Mouse (Mus musculus) kidney, postnatal 36 days (tissue): ENCODE measurements at regions not wholly inside any gene's neighbourhood (a gene's known extent, or its start where the extent isn't known, plus 50 kb on each side); places are given as distances from the start of the nearest gene placed in this dataset.

ENCODE experiments used
- DNase-seq, 2 experiments: peaks; one replicate each; pipeline ENCODE4 v3.0.0; 2021 to 2022; ENCODE audit warnings: mixed read lengths in 2 of 2

- DNase-seq, result no peak
Observed at GRCm38 (mm10) chr13:3752334-3752733, 51.8 kb downstream of the Calml3 start.

DNA sequence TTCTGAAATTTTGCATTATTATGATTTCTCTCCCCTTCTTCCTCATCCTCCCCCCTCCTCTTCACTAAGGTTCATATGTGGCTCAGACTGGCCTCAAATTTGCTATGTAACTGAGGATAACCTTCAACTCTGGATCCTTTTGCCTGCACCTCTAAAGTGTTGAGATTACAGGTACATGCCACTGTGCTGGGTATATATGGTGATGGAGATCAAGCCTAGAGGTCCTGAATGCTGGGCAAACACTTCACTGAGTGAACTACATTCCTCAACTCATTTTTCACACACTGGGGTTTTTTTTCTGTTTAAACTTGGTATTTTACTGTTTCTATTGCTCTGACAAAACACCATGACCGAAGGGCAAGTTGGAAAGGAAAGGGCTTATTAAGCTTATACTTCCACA is 52.9 kb downstream of the Calml3 start:
- DNase-seq, result no peak

DNA sequence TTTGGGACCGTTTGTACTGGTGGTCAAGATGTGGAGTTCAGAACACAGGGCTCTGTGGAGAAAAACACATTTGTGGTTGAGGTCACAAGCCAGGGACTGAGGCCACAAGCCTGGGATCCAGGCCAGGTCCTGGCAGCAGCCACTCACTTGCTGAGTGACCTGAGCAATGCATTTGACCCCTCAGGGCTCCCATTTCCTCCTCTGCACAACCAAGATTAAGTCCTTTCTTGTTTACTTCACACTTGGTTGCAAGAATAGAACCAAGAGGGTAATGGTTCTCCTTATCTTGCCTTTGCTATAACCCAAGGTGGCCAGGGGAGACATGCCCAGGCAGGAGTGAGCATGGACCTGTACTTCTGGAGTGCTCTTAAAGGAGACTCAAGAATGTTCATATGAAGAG is 53.4 kb downstream of the Calml3 start:
- peak; percentile 86 to 90 for DNase-seq

DNA sequence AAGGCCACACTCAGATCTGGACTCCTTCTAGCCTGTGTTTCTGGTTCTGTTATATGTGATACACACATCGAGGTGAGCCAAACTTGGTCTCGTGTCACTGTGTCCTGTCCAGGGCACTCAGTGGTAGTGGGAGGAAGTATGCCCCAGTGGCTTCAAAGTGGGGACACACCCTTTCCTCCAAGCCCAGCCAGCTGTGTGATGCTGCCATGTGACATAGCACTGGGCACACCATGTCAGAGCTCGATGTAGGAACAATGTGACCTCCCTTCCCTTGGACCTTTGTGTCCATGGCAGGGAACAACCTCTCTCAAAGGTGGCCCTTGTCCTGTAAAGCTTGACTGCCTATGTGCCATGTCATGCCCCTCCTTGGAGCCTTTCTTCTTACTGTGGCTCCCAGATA is 54.5 kb downstream of the Calml3 start:
- DNase-seq, result peak; percentile 52 to 55

GRCm38 (mm10) chr13:3748859-3749258 is 55.3 kb downstream of the Calml3 start:
- no peak for DNase-seq

DNA sequence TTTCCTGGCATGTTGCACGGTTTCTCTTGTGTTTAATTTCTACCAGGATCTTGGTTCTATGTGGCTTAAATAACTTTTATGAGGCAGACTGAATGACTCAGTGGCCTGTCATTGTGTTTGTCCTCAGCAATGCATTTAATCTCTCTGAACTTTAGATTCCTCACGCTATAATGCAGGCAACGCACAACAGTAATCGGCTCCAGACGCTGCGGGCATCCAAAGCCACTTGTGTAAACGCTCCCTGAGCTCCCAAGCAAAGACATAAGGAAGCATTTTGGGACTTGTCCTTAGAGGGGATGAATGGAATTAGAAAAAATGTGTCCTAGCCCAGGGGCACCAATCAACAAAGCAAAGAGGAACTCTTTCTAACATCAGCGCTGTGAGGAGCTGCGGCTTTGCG is 57.6 kb downstream of the Calml3 start:
- no peak for DNase-seq

DNA sequence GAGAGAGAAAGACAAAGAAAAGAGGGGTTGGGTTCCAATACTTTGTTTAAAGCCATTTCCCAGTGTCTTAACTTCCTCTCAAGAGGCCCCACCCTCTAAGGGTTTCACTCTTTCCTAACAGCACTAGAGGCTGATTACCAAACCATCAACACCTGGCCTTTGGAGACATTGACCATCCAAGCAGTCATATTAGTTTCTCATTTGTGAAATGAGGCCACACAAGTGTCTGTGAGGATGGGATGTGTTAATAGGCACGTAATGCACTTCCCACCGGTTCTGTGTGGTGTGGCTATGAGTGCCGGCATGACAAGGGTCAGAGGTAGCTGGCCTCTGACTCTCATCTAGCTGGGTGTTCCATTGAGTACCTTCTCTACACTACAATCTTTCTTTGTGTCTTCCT is 59.2 kb downstream of the Calml3 start:
- no peak for DNase-seq

DNA sequence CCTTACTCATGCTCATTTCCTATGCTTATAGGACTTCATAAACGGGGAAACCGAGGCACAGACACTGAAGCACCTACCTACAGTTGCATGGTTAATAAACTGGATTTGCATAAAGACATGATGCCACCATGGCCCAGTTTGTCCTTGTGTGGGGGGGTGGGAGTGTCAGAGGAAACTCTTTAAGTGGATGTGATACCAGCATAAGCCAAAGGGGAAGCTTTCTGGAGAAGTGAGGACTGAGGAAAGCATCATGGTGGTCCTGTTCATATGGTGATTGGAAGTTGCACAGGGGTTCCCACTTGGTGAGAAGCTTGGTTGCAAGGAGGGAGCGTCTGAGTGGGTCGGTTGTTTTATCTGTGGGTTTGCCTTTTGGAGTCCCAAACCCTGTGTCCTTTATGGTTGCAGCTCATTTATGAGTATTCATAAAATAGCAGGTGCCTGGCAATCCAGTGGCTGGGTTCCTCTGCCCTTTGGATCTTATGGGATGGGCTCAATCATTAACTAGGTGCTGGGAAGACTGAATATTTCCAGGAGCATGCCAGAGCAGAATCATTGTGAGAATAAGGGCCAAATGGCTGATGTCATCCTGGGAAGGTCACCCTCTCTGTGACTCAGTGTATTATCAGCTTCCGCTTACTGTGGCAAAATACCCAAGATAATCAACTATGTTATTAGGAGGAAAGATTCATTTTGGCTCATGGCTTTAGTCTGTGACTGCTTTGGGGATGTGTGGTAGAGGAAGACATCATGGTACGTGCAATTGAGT is 60.2 kb downstream of the Calml3 start:
- DNase-seq, result peak; percentile 58 to 82

DNA sequence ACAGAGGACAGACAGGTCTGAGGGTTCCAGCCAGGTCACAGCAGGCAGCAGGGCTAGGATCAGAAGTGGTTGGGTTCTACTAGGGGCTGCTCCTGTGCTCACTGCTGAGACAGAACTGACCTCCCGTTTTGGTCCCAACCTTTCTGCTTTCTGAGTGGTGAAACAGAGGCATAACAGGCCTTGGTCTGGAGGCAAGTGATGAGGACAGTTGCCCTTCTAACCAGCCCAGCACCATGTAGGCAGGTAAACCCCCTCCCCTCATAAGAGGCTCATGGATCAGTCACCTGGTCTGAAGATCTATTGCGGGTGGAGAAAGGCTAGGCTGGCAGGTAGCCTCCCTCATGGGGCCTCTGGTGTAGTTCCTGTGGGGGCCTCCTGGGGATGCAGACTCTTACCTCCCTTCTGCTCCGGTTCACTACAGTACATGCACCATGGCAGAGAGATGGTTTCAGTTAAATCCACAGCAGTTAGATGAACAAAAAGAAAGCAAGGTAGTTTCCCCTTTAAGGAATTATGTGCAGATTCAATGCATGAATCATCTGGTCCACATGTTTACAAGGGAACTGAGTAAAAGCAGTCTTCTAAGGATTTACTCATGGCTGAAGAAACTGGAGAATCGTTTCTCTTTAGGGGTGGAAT is 61.2 kb downstream of the Calml3 start:
- no peak for DNase-seq

DNA sequence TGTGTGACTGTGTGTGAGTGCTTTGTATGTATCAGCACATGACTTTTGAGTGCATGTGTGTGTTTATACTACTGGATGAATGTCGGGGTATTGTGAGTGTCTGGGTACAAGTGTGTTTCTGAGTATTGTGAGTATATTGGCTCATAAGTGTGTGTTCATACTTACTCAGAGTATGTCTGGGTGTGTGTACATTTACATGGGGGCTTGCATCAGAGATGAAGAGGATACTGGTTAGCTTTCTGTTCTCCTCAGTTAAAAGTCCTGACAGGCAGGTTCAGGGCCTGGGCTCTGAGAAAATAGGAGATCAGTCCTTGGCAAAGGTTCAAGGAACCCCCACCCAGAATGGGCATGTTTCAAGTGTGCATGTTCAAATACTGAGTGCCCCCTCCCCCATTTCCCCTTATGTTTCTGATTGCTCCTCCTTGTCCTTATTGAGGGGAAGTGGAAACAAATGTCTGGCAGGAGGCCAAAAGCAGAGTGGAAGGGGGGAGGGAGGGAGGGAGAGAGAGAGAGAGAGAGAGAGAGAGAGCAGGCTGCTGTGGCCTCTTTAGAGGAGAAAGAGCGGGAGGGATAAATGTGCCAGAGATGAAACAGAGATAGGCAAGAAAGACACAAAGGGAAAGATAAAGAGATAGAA is 61.9 kb downstream of the Calml3 start:
- peak in 1 of 2 experiments; percentile 26 for DNase-seq

DNA sequence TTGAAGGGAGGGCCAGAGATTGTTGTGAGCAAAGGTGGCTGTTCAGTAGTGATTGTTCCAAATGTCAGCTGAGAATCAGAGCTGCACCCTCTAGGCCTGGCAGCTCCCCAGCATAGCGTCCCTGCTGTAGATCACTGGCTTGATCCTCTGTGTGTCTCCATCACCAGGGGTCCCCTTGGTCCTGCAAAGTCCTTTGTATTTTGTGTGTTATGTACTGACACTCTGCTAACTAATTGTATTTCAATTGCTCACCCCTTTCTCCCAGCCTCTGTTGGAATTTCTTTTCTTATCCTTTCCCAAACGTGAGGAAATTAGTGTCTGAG is 73.5 kb downstream of the Calml3 start:
- DNase-seq, result peak in 1 of 2 experiments; percentile 33

GRCm38 (mm10) chr13:3729926-3730698 is 74.0 kb downstream of the Calml3 start:
- peak in 1 of 2 experiments; percentile 49 for DNase-seq

DNA sequence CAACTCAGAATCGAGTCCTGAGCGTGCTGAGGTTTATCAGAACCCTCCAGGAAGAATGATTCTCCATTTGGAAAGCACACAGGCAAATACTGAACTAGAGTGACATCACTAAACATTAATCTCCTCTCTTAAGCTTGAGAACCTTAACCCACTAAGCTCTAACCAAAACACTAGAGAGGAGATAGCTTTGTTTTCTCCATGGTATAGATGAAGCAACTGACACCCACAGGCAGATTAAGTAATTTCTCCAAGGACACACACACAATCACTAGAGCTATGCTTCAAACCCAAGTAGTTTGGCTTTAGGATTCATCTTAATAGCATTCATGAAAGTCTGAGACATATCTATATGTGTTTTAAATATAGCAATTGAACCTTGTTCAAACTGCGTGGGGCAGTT is 75.2 kb downstream of the Calml3 start:
- DNase-seq, result no peak

GRCm38 (mm10) chr13:3726331-3726781 is 77.8 kb downstream of the Calml3 start:
- DNase-seq, result no peak

DNA sequence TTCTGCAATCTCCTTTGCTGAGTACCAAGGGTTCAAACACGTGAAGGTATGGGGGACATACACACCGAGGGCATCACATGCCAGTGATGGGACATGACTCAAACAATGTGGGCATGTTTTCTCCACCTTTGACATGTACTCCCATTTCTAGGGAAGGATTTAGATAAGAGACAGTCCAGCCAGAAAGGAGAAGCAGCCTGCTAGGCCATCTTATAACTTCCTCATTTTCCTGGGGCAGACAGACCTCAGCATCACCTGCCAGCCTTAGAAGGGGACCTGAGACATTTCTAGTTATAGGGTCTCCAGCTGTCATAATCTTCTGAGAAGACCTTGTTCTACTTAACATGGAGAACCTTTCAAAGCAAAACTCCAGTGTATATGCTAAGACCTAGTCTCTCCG is 78.3 kb downstream of the Calml3 start:
- DNase-seq, result no peak

- DNase-seq, result no peak
Observed at GRCm38 (mm10) chr13:3724313-3724712, 79.8 kb downstream of the Calml3 start.

GRCm38 (mm10) chr13:3723458-3724143 is 80.5 kb downstream of the Calml3 start:
- no peak for DNase-seq

DNA sequence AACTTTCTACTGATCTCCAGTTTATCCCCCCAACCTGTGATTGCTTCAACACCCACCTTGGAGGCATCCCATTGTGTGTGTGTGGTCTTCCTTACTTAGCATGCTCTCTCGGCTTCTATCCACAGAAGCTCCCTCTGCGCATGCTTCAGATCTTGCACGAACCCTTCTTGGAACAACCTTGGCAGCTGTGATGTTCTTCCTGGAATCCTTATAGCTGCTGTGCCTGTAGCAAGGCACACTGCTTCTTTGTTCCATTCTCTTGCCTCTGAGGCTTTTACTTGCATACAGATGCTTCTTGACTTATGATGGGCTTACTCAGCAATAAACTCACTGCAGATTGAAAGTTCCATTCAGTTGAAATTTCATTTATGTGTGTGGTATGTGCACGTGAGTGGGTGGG is 81.2 kb downstream of the Asb13 start:
- no peak for DNase-seq

DNA sequence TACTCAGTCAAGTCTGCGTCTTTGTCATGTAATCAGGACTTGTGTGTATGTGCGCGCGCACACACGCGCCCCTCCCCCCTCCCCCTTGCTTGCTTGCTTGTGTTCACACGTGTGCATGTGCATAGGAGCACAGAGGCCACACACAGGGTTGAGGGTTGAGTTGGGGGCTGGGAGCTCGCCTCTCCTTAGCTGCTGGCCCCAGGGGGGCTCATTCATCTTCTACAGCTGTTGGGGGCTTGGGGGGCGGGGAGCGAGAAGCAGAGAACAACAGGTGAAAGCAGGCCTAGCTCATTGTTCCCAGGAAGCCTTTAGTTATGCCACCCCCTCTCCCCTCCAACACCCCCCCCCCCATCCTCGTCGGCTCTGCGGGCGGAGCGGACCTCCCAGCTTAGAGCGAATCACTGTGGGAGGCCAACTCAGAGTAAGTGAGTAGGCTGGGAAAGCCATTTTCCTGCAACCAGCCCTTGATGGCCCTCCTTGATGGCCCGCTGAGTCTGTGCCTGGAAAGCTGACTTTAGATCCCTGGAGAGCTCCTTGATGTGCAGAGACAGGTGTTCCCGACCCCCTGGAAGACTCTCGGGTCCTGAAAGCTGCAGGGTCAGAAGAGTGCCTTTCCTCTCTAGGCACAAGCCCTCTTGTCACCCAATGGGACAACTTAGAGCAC is 78.8 kb downstream of the Asb13 start:
- DNase-seq, result no peak

- DNase-seq, result no peak
Observed at GRCm38 (mm10) chr13:3712088-3712487, 78.3 kb downstream of the Asb13 start.

DNA sequence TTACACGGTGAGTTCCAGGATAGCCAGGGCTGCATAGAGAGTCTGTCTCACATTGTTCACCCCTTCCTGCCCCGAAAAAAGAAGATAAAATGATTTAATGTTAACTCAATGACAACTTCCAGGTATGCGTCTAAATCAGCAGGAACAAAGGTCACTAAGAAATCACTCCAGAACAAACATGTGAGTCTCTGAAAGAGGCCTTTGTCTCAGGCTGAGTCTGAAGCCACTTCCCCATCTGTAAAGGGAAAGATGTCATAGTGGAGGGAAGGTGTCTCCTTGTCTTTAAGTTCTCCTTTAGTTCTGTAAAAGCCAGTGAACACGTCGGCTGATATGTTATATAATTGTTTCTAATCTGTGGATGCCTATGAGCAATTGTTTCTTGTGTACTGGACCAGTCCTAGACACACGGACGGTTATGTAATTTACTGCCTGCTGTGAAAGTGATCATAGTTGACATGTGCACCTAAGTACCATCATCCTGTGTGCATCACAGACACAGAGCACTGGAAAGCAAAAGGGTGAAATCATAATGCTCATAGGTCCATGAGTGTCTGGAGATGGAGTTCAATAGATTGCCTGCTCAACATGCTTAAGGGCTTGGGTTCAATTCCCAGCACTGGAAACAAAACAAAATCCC is 76.3 kb downstream of the Asb13 start:
- no peak for DNase-seq
